Mouse (Mus musculus): ENCODE results near the gene Sept14.

Sept14 gene

DNA sequence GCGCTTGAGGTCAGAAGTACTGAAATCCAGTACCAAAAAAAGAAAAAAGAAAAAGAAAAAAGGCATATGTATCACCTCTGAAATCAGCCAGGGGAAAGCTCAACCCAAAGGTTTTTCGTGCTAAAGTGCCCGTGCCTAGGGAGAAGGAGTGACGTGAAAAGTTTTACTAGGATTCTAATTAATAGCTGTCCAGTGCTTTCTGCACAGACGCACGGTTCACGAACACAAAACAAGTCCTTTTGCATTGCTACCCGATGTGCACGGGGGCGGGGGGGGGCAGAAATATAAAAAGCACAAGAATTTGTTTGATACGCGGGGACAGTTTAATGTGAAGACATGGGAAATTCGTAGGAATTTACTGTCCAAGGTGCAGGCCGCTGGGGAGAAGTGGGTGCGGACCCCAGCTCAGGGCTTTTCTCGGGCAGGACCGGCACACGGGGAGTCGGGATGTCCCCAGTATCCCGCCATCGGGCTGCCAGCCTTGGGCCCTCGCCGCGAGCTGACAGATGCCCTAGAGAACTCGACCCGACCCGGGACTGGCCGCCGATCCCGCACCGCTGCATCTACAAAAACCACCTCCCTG lies 38.8 kb downstream of the Sept14 start:
- no peak for DNase-seq (ENCODE audit: low read depth, low spot score)

DNA sequence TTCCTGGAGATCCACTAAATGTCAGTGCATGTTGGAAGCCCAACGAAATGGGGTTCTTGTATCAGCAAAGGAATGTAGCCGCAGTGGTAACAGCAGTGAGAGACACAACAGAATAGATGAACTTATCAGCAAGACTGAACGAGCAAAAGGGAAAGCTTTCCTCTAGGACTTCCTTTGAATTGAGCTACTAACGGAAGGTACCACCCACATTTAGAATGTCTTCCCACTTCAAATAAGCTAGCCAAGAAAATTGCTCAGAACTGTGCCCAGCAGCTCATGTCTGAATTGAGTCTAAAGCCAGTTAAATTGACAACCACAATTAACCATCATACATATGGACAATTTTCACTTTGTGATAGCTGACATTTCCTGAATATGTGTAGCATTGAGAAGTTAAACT lies 40.5 kb downstream of the Sept14 start:
- DNase-seq (ENCODE audit: low read depth, low spot score) = no peak

DNA sequence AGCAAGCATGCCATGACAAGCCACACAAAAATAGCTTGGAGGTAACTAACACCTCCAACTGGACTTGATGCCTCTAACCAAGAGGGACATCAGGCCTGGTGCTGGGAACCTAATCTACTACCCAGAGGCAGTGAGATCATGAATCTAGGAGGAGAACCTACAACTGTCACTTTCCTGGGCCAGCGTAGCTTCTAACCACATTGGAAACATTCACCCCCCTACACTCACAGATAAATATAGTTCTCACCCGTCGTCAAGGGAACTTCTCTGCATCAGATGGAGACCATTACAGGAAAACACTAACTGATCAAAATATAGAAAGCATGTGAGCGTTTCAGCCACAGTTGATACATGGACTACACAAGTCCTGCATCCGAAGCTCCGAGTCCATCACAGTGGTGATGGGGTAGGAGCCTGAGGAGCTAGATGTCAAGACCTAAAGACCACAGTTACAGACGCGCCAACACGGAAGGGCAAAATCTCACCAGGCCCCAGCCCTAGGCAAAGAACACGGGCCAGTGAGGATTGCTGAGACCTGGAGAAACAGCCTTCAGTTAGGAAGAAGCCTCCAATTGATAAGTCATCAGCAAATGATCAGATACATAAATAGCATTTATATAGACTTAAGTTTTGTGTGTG lies 41.9 kb downstream of the Sept14 start:
- DNase-seq (ENCODE audit: low read depth, low spot score) = no peak

DNA sequence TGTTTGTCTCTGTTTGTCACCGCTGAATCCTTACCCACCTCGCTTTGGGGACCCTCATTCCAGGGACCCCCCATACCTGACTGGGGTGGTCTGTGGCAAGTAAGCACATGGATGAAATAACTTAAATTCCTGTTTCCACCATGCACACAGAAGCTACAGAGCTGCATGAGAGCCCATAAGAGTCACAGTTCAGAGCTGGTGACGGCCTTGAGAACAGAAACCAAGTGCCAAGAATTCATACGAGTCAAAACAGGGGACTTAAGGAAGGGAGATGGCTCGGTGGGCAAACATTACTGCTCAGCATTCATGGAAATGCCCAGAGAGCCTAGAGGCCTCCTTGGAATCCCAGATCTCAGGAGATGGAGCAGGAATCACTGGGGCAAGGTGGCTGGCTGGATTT lies 44.2 kb downstream of the Sept14 start:
- no peak for DNase-seq (ENCODE audit: low read depth, low spot score)

DNA sequence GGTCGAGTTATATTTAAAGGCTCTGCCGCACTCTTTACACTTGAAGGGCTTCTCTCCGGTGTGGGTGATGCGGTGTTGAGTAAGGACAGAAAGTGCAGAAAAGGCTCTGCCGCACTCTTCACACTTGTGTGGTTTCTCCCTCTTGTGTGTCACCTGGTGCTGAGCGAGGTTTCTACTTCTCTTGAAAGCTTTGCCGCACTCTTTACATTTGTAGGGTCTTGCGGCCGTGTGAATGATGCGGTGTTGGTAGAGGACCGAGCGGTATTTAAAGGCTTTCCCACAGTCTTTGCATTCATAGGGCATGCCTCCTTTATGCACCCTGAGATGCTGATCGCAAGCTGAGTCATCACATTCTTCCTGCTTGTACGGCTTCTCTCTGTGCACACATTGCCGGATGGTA lies 50.4 kb downstream of the Sept14 start:
- DNase-seq (ENCODE audit: low read depth, low spot score) = no peak

DNA sequence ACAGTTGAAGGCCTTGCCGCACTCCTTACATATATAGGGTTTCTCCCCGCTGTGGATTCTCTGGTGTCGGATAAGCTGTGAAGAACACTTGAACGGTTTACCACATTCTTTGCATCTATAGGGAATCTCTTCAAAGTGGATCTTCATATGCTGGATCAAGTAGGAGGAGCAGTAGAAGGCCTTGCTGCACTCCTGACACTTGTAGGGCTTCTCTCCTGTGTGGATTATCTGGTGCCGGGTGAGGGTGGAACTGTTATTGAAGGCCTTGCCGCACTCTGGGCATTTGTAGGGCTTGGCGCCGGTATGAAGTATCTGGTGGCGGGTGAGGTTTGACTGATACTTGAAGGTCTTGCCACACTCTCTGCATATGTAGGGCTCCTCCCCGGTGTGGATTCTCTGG lies 51.3 kb downstream of the Sept14 start:
- DNase-seq (ENCODE audit: low read depth, low spot score) = no peak

DNA sequence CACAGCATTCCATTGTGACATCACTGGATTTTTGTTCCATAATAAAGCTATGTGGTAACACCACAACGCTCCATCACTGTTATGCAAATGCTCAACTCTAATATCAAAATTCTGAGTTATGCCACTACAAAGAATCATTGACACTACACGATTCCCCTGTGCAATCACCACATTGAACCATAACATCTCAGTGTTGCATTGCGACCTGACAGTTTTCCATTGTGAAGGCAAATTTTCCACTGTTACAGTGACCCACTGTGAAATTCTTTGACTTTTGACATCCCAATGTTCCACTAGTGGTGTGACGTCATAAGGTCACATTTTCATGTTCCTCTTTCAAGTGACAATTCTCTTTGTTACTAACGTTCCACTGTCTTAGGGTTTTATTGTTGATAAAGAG lies 57.5 kb downstream of the Sept14 start:
- DNase-seq (ENCODE audit: low read depth, low spot score) = no peak
